Mouse (Mus musculus) macrophage (primary cell): ENCODE measurements around the gene Rasa3. TPM values are rescaled to one million over a fixed set of nuclear protein-coding genes. Genes with fewer than 3 reads are reported as not detected.

Source experiments
- H3K27ac ChIP-seq: fragments of 350-480 bp; formaldehyde crosslinking; 2 replicates; pipeline ENCODE4 v1.9.0; 2021
- H3K36me3 ChIP-seq: fragments of 350-480 bp; formaldehyde crosslinking; 2 replicates; pipeline ENCODE4 v1.9.0; 2021; ENCODE audit errors: inconsistent target
- H3K4me3 ChIP-seq: fragments of 350-480 bp; formaldehyde crosslinking; 2 replicates; pipeline ENCODE4 v1.9.0; 2021; ENCODE audit errors: inconsistent target
- H3K79me2 ChIP-seq: fragments of 350-480 bp; formaldehyde crosslinking; 2 replicates; pipeline ENCODE4 v1.9.0; 2021; ENCODE audit errors: inconsistent target
- WGBS: methylation state at CpG from one replicate; pipeline ENCODE4 v1.1.7; 2026; ENCODE audit warnings: inconsistent platforms; ENCODE audit not compliant: missing documents; 5-methylcytosine and 5-hydroxymethylcytosine counted together
- polyA plus RNA-seq: library from polyadenylated mRNA; stranded (reverse); fragments of 250-400 nt; gene quantifications from 3 replicates; pipeline ENCODE4 v1.2.4, GENCODE M21; 2018; ENCODE audit warnings: inconsistent platforms

Rasa3 gene
- polyA plus RNA-seq, 1 experiment from 2014 or later = 95.1 TPM

- no peaks in the 10 kb centered on the region for H3K36me3 ChIP-seq
- no peak overlapping the region for H3K27ac ChIP-seq
- no peak overlapping the region for H3K4me3 ChIP-seq
- WGBS = 86% methylated on average over 15 of the region's 15 CpGs
- H3K79me2 ChIP-seq = no peaks in the 10 kb centered on the region
These were observed 148.2 kb downstream of the Rasa3 start for GRCm38 (mm10) chr8:13529011-13529840.

- H3K27ac ChIP-seq = no peak overlapping the region
- WGBS = 89% methylated on average over 7 of the region's 7 CpGs
- no peaks in the 10 kb centered on the region for H3K36me3 ChIP-seq
- H3K4me3 ChIP-seq = no peak overlapping the region
- H3K79me2 ChIP-seq = no peaks in the 10 kb centered on the region
These were observed 156.0 kb downstream of the Rasa3 start for GRCm38 (mm10) chr8:13521392-13521791.

- 72% methylated on average over 6 of the region's 6 CpGs for WGBS
- Histone ChIP-seq H3K79me2 (no peaks in the 10 kb centered on the region), H3K4me3 (no peak overlapping the region), H3K36me3 (no peaks in the 10 kb centered on the region), H3K27ac (no peak overlapping the region)
These were observed 157.1 kb downstream of the Rasa3 start for GRCm38 (mm10) chr8:13520349-13520748.

GRCm38 (mm10) chr8:13519503-13519902, 157.9 kb downstream of the Rasa3 start:
- H3K36me3 ChIP-seq = no peaks in the 10 kb centered on the region

GRCm38 (mm10) chr8:13517284-13517781, 160.1 kb downstream of the Rasa3 start:
- Histone ChIP-seq H3K4me3 (no peak overlapping the region), H3K79me2 (no peaks in the 10 kb centered on the region), H3K27ac (no peak overlapping the region), H3K36me3 (no peaks in the 10 kb centered on the region)
- WGBS = 98% methylated on average over 6 of the region's 6 CpGs

More at GRCm38 (mm10) chr8:13519503-13519902, 157.9 kb downstream of the Rasa3 start:
- no peaks in the 10 kb centered on the region for H3K79me2 ChIP-seq
- no peak overlapping the region for H3K27ac ChIP-seq
- 68% methylated on average over 9 of the region's 9 CpGs for WGBS
- H3K4me3 ChIP-seq = no peak overlapping the region

Other genes starting within 250 kb of the Rasa3 start
- gene Tmem255b, start 242.4 kb downstream of the Rasa3 start, polyA plus RNA-seq = not detected in 3 replicates
- gene Gas6, start 183.1 kb downstream of the Rasa3 start, polyA plus RNA-seq = 596 to 877 TPM (median 653 TPM) in 3 replicates
- gene 1700029H14Rik, start 115.1 kb downstream of the Rasa3 start, polyA plus RNA-seq = not detected in 3 replicates
- gene Cfap97d2, start 28.3 kb upstream of the Rasa3 start, polyA plus RNA-seq = not detected in 3 replicates
- 24.5 to 33.0 TPM (median 26.4 TPM) in 3 replicates for gene Cdc16, start 80.1 kb upstream of the Rasa3 start, polyA plus RNA-seq
- gene Upf3a, start 108.0 kb upstream of the Rasa3 start, polyA plus RNA-seq = 16.4 to 33.4 TPM (median 21.5 TPM) in 3 replicates
- not detected in 3 replicates for gene AF366264, start 160.8 kb upstream of the Rasa3 start, polyA plus RNA-seq
- 11.4 to 15.7 TPM (median 12.9 TPM) in 3 replicates for gene Champ1, start 192.0 kb upstream of the Rasa3 start, polyA plus RNA-seq
- 10.6 to 23.8 TPM (median 18.1 TPM) in 3 replicates for gene Coprs, start 212.7 kb upstream of the Rasa3 start, polyA plus RNA-seq